Mouse (Mus musculus) left cerebral cortex, postnatal 14 days (tissue): ENCODE measurements at regions not wholly inside any gene's neighbourhood (a gene's known extent, or its start where the extent isn't known, plus 50 kb on each side); places are given as distances from the start of the nearest gene placed in this dataset.

Experiments
- DNase-seq, 2 experiments: peaks; one replicate each; pipeline ENCODE4 v3.0.0; 2021 to 2022; ENCODE audit warnings: low spot score in 2 of 2, mixed read lengths in 1 of 2
- intact Hi-C: fragments of 180-260 bp; cut with DNase I; formaldehyde crosslinking; loops from one replicate; pipeline ENCODE4 v1.15.1; 2025

- intact Hi-C loops, result no loop called here
- DNase-seq, result no peak
These were observed 550.4 kb downstream of the Gm597 start for GRCm38 (mm10) chr1:28229611-28230010.

GRCm38 (mm10) chr1:28214243-28215038 is 565.6 kb downstream of the Gm597 start:
- intact Hi-C loops, result no loop called here
- DNase-seq, result peak; percentile 3 to 24
